Mouse (Mus musculus) left cerebral cortex, postnatal 10 days (tissue): ENCODE results near the gene Igsf8. TPM values are rescaled to one million over a fixed set of nuclear protein-coding genes. Genes with fewer than 3 reads are reported as not detected.
A peak's percentile ranks its signal among the peaks of the same experiment; 100 is the strongest.

Experiments used
- DNase-seq, 2 experiments: peaks; one replicate each; pipeline ENCODE4 v3.0.0; 2021 to 2022; ENCODE audit warnings: low spot score in 2 of 2, mixed read lengths in 1 of 2; ENCODE audit errors: extremely low spot score in 1 of 2
- intact Hi-C: fragments of 180-260 bp; cut with DNase I; formaldehyde crosslinking; loops from one replicate; pipeline ENCODE4 v1.15.1; 2025
- total RNA-seq, 2 experiments: library from RNA; stranded (reverse); gene quantifications; 2 replicates each; pipeline ENCODE4 v1.2.3; 2021

The Igsf8 gene
- total RNA-seq, 2 experiments from 2014 or later = 216 to 226 TPM

GRCm38 (mm10) chr1:172329616-172330015 is 68.2 kb downstream of the Igsf8 start:
- no peak for DNase-seq
- intact Hi-C loops = loop anchor here (5.0 kb wide), 1 partner anchor 33 kb away; no protein-coding TSS in a partner anchor

GRCm38 (mm10) chr1:172331422-172331947 is 70.0 kb downstream of the Igsf8 start:
- intact Hi-C loops = no loop called here
- DNase-seq = peak in 1 of 2 experiments; percentile 23

GRCm38 (mm10) chr1:172332925-172333324 is 71.5 kb downstream of the Igsf8 start:
- no peak for DNase-seq
- intact Hi-C loops = no loop called here

- DNase-seq = no peak
- intact Hi-C loops = no loop called here
Observed at GRCm38 (mm10) chr1:172333512-172333911, 72.1 kb downstream of the Igsf8 start.

GRCm38 (mm10) chr1:172335804-172336203 is 74.4 kb downstream of the Igsf8 start:
- no peak for DNase-seq
- intact Hi-C loops = no loop called here

GRCm38 (mm10) chr1:172337411-172338185 is 76.2 kb downstream of the Igsf8 start:
- no peak for DNase-seq
- intact Hi-C loops = no loop called here

- DNase-seq = peak; percentile 75 to 91
- intact Hi-C loops = no loop called here
Observed at GRCm38 (mm10) chr1:172340729-172341321, 79.4 kb downstream of the Igsf8 start, which contains the start of gene Kcnj10. Gene Kcnj10 (plus strand): TSS chr1:172341210.

GRCm38 (mm10) chr1:172341386-172341785 is 79.9 kb downstream of the Igsf8 start:
- intact Hi-C loops = no loop called here
- no peak for DNase-seq

- peak; percentile 76 to 79 for DNase-seq
- intact Hi-C loops = no loop called here
Observed at GRCm38 (mm10) chr1:172342729-172343128, 81.3 kb downstream of the Igsf8 start.

GRCm38 (mm10) chr1:172343914-172344313 is 82.5 kb downstream of the Igsf8 start:
- intact Hi-C loops = no loop called here
- DNase-seq = peak; percentile 34 to 42

- no peak for DNase-seq
- intact Hi-C loops = no loop called here
Observed at GRCm38 (mm10) chr1:172344820-172345219, 83.4 kb downstream of the Igsf8 start.

GRCm38 (mm10) chr1:172346707-172347106 is 85.3 kb downstream of the Igsf8 start:
- intact Hi-C loops = no loop called here
- DNase-seq = no peak

- DNase-seq = no peak
- intact Hi-C loops = no loop called here
Observed at GRCm38 (mm10) chr1:172347382-172347781, 85.9 kb downstream of the Igsf8 start.

GRCm38 (mm10) chr1:172349504-172349903 is 88.1 kb downstream of the Igsf8 start:
- intact Hi-C loops = no loop called here
- no peak for DNase-seq

- intact Hi-C loops = no loop called here
- DNase-seq = peak; percentile 74 to 76
Observed at GRCm38 (mm10) chr1:172349916-172350812, 88.7 kb downstream of the Igsf8 start.

- DNase-seq = no peak
- intact Hi-C loops = no loop called here
Observed at GRCm38 (mm10) chr1:172352001-172352400, 90.6 kb downstream of the Igsf8 start.

GRCm38 (mm10) chr1:172352453-172352852 is 91.0 kb downstream of the Igsf8 start:
- intact Hi-C loops = no loop called here
- no peak for DNase-seq

GRCm38 (mm10) chr1:172355336-172355735 is 93.9 kb downstream of the Igsf8 start:
- intact Hi-C loops = no loop called here
- DNase-seq = no peak

- intact Hi-C loops = no loop called here
- peak in 1 of 2 experiments; percentile 64 for DNase-seq
Observed at GRCm38 (mm10) chr1:172357550-172357949, 96.1 kb downstream of the Igsf8 start.
